Mouse (Mus musculus) bone marrow, adult 2 months (tissue): ENCODE results near the gene Abcb4.

Experiments used
- CTCF ChIP-seq: fragments of 200-500 bp; IDR thresholded peaks from 2 replicates; pipeline ENCODE4 v1.5.1; 2011; ENCODE audit warnings: low read length, control low read depth; ENCODE audit not compliant: control insufficient read depth, insufficient read depth
- POLR2A ChIP-seq: fragments of 200-500 bp; IDR thresholded peaks from 2 replicates; pipeline ENCODE4 v1.6.1; 2011; ENCODE audit warnings: low read depth, mild to moderate bottlenecking, control low read depth, low read length, borderline replicate concordance; ENCODE audit not compliant: control insufficient read depth

GRCm38 (mm10) chr5:8877086-8877485 lies 16.4 kb upstream of the Abcb4 start:
- no peak for TF ChIP-seq POLR2A
- no peak for TF ChIP-seq CTCF
